Mouse (Mus musculus) kidney, postnatal 10 days (tissue): ENCODE data around the gene Ldlrad3.

Source experiments
- DNase-seq: peaks from one replicate; pipeline ENCODE4 v3.0.0; 2021; ENCODE audit warnings: mixed read lengths

The Ldlrad3 gene

DNA sequence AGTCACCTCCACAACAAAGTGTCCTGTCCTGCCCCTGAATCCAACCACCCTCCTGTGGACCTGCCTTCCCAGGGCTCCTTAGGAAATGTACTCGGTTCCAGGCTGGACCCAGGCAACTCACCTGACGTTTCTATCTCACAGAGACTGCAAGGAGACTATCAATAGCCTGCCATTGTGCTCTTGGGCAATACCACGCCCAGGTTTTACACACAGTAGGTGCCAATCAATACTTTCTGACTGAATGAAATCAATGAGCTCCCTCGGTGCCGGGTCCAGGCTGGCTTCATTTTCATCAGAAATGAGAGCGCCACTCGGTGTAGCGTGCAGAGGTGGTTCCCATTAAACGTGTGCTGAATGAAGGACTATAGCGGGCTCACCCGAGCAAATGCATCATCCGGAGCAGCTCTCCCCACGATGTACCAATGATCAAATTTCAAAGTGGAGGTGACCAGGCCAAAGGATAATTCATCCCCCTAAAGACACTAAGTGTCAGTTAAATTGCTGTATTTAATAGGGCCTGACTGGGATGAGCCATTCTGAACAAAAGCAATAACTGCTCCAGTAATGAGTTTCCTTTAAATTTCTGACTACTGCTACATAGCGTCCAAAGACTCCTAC is 43.4 kb downstream of the Ldlrad3 start:
- DNase-seq, result no peak

DNA sequence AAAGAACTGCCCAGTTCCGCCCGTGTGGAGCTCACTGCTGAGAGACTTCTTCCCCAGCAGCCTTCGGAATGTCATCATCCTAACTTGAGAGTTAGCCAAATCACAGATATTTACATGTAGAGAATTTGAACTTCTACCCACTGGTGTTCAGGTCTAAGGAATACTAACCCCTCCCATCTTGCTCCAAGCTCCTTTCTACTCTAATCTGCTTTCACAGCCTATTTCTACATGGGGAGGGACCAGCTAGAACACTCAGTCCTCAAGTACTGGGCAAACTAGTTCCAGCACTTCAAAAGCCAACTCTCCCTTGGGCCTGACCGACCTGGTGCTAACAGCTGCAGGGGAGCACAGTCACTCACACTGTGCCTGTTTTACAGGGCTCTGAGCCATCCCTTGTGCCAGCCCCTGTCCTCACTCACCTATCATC is 44.0 kb downstream of the Ldlrad3 start:
- no peak for DNase-seq

DNA sequence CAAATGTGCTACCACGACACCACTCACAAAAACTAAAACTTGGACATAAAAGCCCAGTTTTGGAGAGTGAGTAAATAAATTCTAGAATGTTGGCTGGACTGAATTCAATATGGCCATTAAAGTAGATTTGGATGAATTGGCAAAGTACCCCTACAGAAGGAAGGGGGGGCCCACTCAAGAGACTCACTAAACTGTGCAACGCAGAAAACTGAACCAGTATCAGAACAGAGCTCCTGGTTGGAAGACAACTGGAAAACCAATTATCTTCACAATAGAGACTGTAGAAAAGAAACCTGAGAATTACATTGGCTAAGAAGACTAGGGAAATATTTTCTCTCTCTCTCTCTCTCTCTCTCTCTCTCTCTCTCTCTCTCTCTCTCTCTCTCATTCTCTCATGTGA is 45.0 kb downstream of the Ldlrad3 start:
- DNase-seq, result no peak

DNA sequence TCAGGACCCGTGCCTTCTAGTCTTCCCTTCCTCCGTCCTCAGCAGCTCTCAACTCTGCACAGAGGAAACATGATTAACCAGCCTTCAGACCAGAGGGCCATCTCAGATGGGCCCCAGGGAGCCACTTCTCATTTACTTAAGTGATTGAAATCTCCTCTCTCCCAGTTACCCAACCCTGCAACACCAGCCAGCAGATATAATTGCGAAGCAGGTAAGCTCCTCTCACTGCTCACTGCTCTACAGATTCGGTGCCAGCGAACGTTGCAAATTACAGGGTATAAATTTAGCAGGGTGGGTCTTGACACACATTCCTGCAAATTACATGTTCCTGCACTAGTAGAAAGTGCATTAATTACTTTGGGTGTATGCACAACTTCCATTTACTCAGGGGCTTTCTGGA is 48.3 kb downstream of the Ldlrad3 start:
- no peak for DNase-seq

DNA sequence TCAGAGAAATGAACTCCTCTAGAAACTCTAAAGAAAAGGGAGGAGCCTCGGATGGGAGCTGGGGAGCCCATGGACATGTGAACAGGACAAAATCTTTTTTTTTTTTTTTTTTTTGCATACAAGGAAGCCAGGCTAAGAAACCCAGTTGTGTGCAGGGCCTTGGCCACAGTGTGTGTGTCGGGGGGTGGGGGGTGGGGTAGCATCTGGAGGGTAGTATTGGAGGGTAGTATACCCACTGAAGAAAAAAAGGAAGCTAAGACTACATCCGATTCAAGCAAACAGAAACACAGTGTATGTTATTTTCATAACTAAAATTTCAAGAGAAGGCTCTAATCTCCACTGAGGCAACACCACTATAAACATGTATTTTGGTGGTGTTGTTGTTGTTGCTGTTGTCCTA is 50.0 kb downstream of the Ldlrad3 start:
- no peak for DNase-seq

DNA sequence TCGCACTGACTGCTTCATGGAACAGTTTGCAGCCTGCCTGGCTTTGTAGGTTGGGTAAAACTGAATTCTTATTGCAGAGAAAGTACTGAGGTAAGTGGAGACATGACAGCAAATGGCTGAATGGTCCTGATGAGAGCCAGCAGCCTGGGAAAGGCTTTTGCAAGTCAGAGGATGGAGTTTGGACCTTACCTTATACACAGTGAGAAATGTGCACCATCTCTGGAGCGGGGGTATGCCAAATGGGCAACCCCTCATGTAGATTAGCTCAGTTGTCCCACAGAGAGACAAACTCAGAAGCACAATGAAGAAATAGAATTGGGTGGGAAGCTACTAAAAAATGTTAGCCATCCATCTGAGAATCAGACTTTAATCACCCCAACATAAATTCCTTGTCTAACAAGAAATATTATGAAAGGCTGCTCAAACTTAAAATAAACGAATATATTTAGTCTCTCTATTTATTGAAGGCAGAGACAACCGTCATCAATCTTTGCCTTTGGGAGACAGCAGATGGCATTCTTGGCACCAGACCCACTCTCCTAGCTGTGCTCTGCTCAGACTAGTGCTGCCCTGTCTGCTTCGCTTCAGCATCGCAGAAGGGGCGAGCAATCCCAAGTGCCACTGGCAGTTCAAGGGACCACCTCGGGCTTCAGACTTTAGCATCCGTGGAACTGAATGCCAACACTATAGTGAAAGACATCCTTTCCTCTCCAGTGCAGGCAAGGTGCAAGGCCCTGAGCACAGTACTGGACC is 51.5 kb downstream of the Ldlrad3 start:
- DNase-seq, result peak; percentile 36

DNA sequence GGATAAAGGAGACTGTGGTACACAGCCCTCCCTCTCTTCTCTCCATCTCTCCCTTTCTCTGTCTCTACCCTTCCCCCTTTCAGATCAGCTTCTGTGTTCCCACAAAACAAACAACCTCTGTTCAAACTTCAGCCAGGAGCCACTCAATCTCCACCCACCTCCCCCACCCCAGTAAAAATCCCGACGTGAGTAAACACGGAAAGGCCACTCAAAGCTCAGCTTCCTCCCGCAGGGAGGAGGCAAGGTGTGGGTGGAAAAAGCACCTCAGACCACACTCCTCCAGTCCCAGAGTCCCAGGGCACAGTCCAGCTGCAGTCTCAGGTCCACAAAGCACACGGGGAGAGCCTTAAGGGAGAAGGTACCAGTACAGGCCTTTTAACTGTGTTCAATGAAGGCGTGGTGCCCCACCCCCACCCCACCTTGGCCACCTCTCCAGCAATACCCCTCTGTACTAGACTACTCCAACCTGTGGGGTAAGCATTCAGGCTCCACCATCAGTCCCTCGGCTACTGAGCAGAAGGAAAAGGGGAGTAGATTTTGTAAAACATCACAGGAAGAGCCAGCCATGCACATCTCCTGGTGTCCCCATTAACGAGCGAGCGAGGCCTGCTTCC is 53.1 kb downstream of the Ldlrad3 start:
- DNase-seq, result peak; percentile 41

DNA sequence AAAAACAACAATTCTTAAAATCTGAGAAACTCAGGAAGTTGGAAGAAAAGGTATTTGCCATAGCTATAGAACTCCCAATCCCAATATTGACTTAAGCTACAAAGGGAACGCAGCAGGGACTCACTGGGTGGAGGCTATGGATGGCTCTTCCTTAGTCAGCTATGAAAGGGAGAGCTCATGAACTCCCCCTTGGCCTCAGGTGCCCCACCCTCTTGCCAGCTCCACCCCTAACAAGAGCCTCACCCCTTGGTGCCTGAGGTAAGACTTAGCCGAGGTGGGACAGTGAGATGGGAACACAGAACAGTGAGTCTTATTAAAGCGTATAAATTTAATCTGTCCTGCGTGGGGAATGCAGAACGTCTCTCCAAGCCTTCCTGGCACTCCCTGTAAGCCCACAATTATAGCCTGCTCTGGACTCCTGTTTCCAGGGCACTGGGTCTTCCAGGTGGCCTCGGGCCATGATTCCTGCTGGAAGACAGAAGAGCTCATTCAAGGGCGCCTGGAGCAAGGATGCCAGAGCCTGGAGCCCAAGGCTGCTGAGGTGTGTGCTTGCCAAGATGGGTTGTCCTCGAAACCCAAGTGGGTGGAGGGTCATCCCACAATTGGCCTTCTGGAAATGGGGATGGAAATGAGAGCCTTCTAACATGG is 55.9 kb downstream of the Ldlrad3 start:
- DNase-seq, result no peak

DNA sequence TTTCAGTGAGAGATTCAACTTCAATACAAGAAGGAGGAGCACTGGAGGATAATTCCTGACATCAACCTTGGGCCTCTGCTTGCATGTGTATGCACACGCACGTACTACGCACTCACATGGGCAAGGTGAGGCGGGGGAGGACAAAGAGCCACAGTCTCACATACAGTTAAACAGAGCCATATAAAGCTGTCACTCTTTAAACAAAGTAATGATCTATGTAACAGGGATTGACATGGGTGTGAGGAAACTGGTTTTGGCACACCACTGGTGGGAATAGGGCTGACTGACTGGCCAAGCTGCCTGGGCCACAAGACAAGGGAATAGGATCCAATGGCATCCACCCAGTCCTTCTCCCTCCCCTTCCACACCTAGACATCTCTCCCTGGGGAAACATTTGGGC is 57.0 kb downstream of the Ldlrad3 start:
- no peak for DNase-seq

DNA sequence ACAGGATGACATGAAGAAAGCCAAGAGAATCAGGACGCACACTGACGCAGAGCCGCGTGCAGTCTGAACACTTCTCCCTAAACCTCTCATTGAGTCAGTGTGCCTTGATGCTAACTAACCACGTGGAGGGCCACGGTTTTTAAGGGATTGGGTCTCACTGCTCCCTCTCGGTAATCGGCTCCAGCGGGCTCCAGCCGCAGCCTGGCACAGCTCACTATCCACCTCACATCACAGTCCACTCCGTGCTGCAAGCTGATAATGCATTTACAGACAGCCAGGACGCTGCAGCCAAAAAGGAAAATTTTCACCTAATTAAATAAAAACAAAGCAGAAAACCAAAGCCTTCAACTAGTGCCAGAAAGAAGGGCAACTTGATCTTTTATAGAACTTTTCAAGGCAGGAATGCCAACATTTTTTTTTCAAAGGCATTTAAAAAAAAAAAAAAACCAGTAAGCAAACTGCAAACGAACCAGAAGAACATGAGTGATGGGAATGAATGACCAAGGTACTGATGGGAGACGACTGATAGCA is 57.6 kb downstream of the Ldlrad3 start:
- DNase-seq, result no peak

DNA sequence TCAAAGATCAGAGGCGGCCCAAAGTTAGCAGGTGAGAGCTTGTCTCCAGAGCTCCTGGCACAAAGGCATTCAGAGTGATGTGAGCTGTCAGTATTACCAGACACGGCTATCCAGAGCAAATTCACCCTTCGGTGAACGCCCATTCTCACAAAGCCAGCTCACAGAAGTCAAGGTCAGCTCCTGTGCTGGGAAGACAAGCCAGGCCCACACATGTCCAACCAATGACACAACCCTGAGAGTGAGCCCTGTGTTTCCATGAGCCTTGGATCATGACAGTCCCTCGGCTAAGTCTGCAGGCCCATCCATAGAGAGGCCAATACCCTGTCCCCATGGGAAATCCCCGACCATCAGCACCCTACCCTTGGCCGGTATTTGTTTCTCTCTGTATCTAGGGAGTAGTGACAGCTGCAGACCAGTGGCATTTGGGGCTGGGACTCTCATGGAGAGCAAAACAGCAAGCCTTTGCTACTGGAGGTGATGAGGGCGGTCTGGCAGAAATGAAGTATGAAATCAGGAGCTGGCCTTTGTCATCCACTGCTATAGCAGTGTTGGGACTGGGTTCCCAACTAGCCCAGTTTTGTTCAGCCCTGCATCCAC is 58.3 kb downstream of the Ldlrad3 start:
- DNase-seq, result no peak

DNA sequence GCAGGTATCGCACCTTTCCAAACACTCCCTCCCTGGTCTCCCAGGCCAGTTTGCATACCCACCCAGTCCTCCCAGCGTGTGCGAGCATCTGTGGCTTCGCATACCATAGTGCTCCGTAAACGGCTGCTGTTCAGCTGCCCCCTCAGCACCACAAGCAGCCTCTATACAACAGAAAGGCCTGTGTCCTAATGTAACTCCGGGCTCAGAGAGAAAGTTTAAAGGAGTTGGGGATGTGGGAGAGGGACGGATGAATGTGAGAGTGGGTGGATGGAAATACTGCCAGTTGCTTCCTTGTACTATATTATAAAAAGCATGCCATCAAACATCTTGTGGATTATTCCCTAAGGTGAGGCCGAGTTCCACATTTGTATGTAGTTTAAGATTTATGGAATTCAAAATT is 59.0 kb downstream of the Ldlrad3 start:
- DNase-seq, result no peak

DNA sequence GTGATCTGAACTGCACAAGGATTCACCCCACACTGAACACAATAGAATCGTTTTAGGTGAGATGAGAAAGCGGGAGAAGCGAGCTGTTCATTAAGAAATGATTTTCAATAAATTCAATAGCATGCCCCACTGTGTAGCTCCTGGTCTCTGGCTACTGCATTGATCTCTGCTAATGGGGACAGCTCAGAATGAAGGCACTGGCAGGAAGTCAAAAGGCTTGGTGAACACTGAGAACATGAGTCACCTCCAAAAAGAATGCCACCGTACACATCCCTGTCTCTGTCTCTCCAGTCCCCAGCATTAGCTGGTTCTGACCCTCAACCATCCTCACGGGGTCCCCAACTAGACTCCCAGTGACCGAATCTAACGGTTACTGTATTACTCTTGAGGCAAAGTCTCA is 60.1 kb downstream of the Ldlrad3 start:
- no peak for DNase-seq

DNA sequence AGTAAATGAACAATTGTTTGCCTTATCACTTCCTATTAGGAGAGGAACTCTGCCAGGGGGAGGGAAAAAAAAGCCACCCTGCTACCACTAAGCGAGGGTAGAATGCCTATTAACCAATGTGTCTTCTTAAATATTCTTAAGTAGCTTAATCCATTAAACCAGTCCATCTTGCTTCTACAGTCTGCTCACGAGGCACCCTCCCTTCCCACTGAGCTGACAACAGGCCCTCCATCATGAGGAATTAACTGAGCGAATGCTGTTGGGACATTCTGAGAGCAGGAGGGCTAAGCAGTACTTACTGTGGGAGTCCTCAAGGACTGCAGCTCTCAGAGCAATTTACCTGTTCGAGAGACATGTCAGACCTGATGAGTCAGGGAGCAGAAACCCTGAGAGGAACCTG is 61.1 kb downstream of the Ldlrad3 start:
- no peak for DNase-seq

DNA sequence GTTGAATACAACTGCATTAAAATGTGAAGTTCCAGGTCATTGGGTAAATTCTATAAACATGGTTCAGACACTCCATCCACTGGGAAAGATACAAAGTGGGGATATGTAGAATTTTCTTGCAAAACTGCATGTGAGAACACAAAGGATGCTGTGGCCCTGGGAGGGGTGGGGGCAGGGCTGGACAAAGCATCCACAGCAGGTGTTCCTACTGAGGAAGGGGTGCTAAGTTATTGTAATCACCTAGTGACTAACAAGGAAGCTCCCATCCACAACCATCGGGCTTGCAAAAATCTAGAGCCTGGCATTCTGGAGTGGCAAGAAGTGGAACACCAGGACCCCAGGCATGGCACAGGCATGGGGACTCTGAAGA is 64.1 kb downstream of the Ldlrad3 start:
- no peak for DNase-seq

DNA sequence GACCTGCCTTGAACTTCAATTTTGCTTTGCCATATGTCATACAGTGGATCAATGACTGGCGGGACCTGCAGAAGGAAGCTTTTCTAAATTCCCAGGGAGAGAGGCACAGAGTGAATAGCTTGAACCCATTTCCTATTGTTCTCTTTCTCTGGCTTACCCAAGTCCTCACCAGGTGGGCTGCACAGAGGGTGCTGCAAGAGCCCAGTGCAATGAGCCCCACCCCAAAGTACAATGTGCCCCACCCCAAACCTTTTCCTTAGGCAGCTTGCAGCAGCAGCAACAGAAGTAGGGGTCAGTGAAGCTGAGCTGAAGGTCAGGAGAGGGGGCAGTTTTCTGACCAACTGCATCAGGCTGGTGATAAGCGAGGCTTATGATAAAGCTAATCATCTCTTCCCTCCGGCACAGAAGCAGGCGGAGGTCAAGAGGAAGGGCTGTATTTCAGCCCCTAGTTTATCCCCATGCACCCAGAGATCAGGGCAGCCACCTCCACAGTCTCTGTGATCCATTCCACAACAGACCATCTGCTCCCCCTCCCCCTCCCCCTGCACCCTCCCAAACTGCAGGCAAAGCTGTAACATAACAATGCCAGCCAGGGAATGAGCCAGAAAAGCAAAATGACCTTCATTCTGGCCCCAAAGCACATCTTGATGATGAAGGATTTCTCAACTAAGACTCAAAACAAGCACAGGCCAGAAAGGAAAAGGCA is 64.6 kb downstream of the Ldlrad3 start:
- no peak for DNase-seq

DNA sequence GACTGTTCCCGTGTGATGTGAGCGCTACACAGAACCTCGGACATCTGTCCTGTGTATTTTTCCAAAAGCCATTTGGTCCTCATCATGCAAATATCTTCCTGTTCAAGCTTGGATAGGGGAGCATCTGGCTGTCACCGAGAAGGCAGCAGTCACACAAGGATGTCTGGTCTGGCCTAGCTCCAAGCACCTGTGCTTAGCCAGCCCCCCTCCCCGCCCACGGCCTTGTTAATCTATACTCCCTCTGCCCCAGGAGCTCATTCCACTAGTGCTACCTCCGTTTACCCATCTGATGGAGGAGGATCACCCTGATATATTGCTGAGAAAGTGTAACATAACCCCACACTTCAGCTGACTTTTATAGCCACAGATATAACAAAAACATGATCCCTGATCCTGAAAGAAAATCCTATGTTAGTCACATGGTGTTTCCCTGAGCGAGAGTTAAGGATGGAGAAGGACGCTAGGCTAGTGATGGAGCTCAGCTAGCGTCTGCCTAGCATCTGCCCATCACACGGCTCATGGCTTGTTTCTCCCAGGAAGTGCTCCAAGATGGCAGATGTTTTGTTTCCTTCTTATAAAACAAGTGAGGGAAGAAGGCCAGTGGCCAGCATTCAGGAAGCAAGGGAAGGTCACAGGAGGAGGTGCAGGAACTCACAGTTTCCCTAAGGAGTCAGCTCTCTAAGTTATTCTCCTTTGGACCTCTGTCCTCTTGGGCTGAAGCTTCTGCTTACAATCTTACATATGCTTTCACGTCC is 66.3 kb downstream of the Ldlrad3 start:
- no peak for DNase-seq

DNA sequence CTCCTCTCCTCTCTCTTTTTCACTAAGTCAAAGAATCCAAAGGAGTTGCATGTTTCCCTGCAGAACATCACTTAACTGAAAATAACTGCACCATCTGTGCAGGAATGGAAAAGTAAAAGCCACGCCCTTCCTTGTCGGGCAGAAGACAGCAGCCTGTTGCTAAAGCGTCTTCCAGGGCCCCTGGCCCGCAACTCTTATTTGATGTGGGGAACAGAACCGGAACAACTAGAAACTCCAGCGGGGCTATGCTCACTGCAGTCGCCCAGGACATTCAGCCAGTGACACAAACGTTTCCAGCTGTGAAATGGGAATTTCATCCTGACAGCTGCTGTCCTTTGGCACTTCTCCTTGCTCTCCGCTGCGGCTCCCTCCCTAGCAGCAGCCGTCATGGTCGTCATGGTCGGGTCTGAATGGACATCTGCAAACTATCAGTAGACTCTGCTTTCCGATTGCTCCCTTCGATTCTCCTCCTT is 67.2 kb downstream of the Ldlrad3 start:
- DNase-seq, result peak; percentile 39

DNA sequence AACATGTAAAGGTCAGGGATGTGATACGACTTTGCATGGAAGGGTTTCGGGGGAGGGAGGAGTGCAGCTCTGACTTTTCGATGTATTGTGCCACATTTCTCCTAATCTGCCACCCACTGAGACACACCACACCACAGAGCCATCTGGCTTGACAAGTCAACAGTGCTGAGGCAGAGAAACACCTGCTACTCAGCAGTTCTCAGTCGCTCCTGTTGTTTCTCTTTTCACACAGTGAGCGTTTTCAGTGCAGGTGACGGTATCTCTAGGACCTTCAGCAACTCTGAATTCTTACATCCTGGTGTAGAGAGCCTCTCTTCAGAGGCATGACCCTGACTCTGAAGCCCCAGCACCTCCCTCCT is 68.8 kb downstream of the Ldlrad3 start:
- DNase-seq, result no peak

DNA sequence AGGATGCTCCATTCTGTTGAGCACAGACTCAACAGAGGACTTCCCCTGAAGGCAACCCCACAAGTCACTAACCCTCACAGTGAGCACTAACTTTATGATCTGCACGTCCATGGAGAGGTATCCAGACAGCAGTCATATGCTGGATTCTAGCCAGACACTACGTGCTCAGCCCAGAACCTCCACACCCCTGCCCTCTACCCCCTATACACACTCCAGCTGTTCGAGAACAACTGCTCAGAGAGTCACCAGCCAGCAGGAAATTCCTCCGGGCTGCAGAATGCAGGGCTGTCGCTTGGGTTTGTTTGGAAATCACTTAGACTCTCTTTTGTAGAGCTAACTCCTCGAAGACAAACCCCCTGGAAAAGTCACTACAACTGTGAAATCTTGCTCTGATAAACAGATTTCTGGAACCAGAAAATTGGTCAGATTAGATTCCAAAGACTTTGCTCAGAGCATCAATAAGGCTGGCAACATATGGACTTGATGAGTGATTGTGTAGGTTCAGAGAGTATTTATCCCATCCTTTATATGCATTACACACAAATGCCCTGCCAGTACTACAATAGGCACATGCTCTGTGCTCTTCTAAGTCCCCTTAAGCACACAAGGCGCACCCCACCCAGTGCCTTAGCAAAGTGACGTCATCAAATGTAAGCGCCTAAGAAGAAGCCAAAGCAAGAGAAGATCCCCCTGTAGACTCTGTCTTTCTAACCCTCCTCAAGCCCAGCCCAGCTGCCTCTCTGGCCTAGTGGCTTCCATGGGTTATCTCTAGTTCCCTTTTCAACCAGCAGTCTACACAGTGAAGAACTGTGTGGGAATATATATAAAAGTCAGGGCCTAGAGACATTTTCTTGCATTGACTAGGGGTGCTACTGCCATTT is 69.4 kb downstream of the Ldlrad3 start:
- peak; percentile 60 for DNase-seq

DNA sequence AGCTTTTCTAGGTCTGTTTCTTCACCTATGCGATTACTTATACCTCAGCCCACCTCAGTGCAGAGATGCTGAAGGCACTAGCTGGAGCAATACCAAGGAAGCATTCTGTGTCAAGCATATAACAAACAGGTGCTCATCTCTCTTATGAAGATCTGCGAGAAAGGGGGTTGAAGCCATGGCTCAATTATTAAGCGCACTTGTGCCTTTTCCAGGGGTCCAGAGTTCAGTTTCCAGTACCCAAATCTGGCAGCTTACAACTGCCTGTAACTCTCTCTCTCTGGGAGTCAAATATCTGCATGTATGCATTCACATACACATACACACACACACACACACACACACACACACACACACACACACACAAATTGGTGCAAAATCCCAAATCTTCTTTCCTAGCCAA is 72.4 kb downstream of the Ldlrad3 start:
- DNase-seq, result no peak
